Mouse (Mus musculus) forebrain, embryonic 12.5 days (tissue): Measurements from ENCODE around the gene Arid3b. TPM values are rescaled to one million over a fixed set of nuclear protein-coding genes. Genes with fewer than 3 reads are reported as not detected.

Experiments used
- ATAC-seq: fragments of 200-750 bp; cut with Nextera tagmentation; 2 replicates; pipeline ENCODE4 v1.8.0; 2017; ENCODE audit warnings: moderate TSS enrichment; ENCODE audit not compliant: low FRiP score
- H3K27ac ChIP-seq: fragments of 300-500 bp; sonication (generic); 2 replicates; pipeline ENCODE4 v1.5.1; 2016; ENCODE audit warnings: mild to moderate bottlenecking
- H3K27me3 ChIP-seq: fragments of 300-500 bp; sonication (generic); 2 replicates; pipeline ENCODE4 v1.6.1; 2016; ENCODE audit warnings: mild to moderate bottlenecking
- H3K36me3 ChIP-seq: fragments of 300-500 bp; sonication (generic); replicated peaks from 2 replicates; pipeline ENCODE4 v1.6.1; 2016; ENCODE audit warnings: mild to moderate bottlenecking
- H3K4me1 ChIP-seq: fragments of 300-500 bp; sonication (generic); 2 replicates; pipeline ENCODE4 v1.6.1; 2016
- H3K4me2 ChIP-seq: fragments of 300-500 bp; sonication (generic); 2 replicates; pipeline ENCODE4 v1.6.1; 2016; ENCODE audit warnings: mild to moderate bottlenecking, moderate library complexity
- H3K4me3 ChIP-seq: fragments of 300-500 bp; sonication (generic); replicated peaks from 2 replicates; pipeline ENCODE4 v1.5.1; 2016; ENCODE audit warnings: mild to moderate bottlenecking
- H3K9ac ChIP-seq: fragments of 300-500 bp; sonication (generic); 2 replicates; pipeline ENCODE4 v1.6.1; 2016; ENCODE audit warnings: mild to moderate bottlenecking
- H3K9me3 ChIP-seq: fragments of 300-500 bp; sonication (generic); 2 replicates; pipeline ENCODE4 v1.6.1; 2016
- WGBS: fragments of 180-500 bp; shearing (Covaris S2); methylation state at CpG from one replicate; pipeline ENCODE4 v1.1.7; 2016; 5-methylcytosine and 5-hydroxymethylcytosine counted together
- polyA plus RNA-seq: library from polyadenylated mRNA; unstranded; fragments of >200 nt; fragmentation: Nextera tagmentation; extraction: Ambion mirVana; gene quantifications from 2 replicates; pipeline ENCODE4 v1.2.1, GENCODE M21; 2016

Arid3b gene
- polyA plus RNA-seq, 1 experiment from 2014 or later: 20.6 TPM

- 81% methylated on average over 13 of the region's 13 CpGs for WGBS
- Histone ChIP-seq H3K4me3 (no peak overlapping the region), H3K4me1 (peaks cover 27% of the 10 kb centered on the region), H3K27ac (no peak overlapping the region), H3K36me3 (peaks cover 4% of the 10 kb centered on the region; the same call in 1 of the 2 replicates), H3K9ac (no peak overlapping the region), H3K27me3 (no peaks in the 10 kb centered on the region; the same call in 1 of the 2 replicates), H3K4me2 (no peak overlapping the region), H3K9me3 (no peaks in the 10 kb centered on the region)
- no peak for ATAC-seq
Observed at GRCm38 (mm10) chr9:57822812-57823211, 13.8 kb downstream of the Arid3b start.

- H3K4me2 ChIP-seq: no peak overlapping the region
- 0 out of 2 replicates have a peak, but pooled peaks cover under 1% of the 10 kb centered on the region for H3K36me3 ChIP-seq
- no peaks in the 10 kb centered on the region for H3K9me3 ChIP-seq
- no peaks in the 10 kb centered on the region for H3K27me3 ChIP-seq
- no peak overlapping the region for H3K9ac ChIP-seq
- no peak overlapping the region for H3K4me3 ChIP-seq
- peaks cover 40% of the 10 kb centered on the region for H3K4me1 ChIP-seq
- H3K27ac ChIP-seq: 0 out of 2 replicates have a peak overlapping the region, but pooled peaks have one; percentile 13
- 30% methylated on average over 16 of the region's 16 CpGs for WGBS
- no peak for ATAC-seq
Observed at GRCm38 (mm10) chr9:57820186-57821080, 16.2 kb downstream of the Arid3b start.

- Histone ChIP-seq H3K36me3 (no peaks in the 10 kb centered on the region), H3K9ac (no peak overlapping the region), H3K27ac (peak overlapping the region; percentile 31; the same call in 1 of the 2 replicates), H3K4me2 (0 out of 2 replicates have a peak overlapping the region, but pooled peaks have one; percentile 4), H3K4me3 (no peak overlapping the region), H3K9me3 (no peaks in the 10 kb centered on the region), H3K4me1 (peaks cover 66% of the 10 kb centered on the region), H3K27me3 (no peaks in the 10 kb centered on the region)
- ATAC-seq: peak; percentile 49; the same call in 1 of the 2 replicates
- 10% methylated on average over 6 of the region's 6 CpGs for WGBS
Observed at GRCm38 (mm10) chr9:57817220-57817667, 19.3 kb downstream of the Arid3b start.

- Histone ChIP-seq H3K4me2 (no peak overlapping the region), H3K9me3 (no peaks in the 10 kb centered on the region), H3K4me3 (no peak overlapping the region), H3K9ac (no peak overlapping the region), H3K27ac (0 out of 2 replicates have a peak overlapping the region, but pooled peaks have one; percentile 19), H3K36me3 (no peaks in the 10 kb centered on the region), H3K27me3 (no peaks in the 10 kb centered on the region), H3K4me1 (peaks cover 71% of the 10 kb centered on the region)
- WGBS: 53% methylated on average over 3 of the region's 3 CpGs
- ATAC-seq: no peak
Observed at GRCm38 (mm10) chr9:57814866-57815265, 21.7 kb downstream of the Arid3b start.

GRCm38 (mm10) chr9:57814014-57814413 is 22.6 kb downstream of the Arid3b start:
- Histone ChIP-seq H3K4me3 (no peak overlapping the region), H3K9me3 (no peaks in the 10 kb centered on the region), H3K27ac (no peak overlapping the region), H3K4me1 (peaks cover 80% of the 10 kb centered on the region), H3K9ac (no peak overlapping the region), H3K27me3 (no peaks in the 10 kb centered on the region), H3K36me3 (no peaks in the 10 kb centered on the region), H3K4me2 (no peak overlapping the region)
- no peak for ATAC-seq
- 24% methylated on average over 1 of the region's 1 CpGs for WGBS

- Histone ChIP-seq H3K36me3 (no peaks in the 10 kb centered on the region), H3K4me2 (no peak overlapping the region), H3K9me3 (no peaks in the 10 kb centered on the region), H3K27ac (peak overlapping the region; percentile 69), H3K4me3 (no peak overlapping the region), H3K27me3 (no peaks in the 10 kb centered on the region), H3K4me1 (peaks cover 82% of the 10 kb centered on the region), H3K9ac (no peak overlapping the region)
- peak; percentile 34 for ATAC-seq
- 28% methylated on average over 8 of the region's 8 CpGs for WGBS
Observed at GRCm38 (mm10) chr9:57811793-57812733, 24.5 kb downstream of the Arid3b start.

GRCm38 (mm10) chr9:57810691-57811090 is 25.9 kb downstream of the Arid3b start:
- H3K4me1 ChIP-seq: peaks cover 82% of the 10 kb centered on the region
- H3K36me3 ChIP-seq: no peaks in the 10 kb centered on the region; the same call in 1 of the 2 replicates
- WGBS: 80% methylated on average over 3 of the region's 3 CpGs
- H3K9ac ChIP-seq: no peak overlapping the region
- 0 out of 2 replicates have a peak overlapping the region, but pooled peaks have one; percentile 27 for H3K27ac ChIP-seq
- no peak for ATAC-seq
- no peaks in the 10 kb centered on the region for H3K9me3 ChIP-seq
- H3K4me2 ChIP-seq: no peak overlapping the region
- H3K27me3 ChIP-seq: no peaks in the 10 kb centered on the region
- H3K4me3 ChIP-seq: no peak overlapping the region

- H3K27ac ChIP-seq: peak overlapping the region; percentile 73
- no peak overlapping the region for H3K4me2 ChIP-seq
- H3K36me3 ChIP-seq: no peaks in the 10 kb centered on the region; the same call in 1 of the 2 replicates
- no peaks in the 10 kb centered on the region for H3K9me3 ChIP-seq
- no peak overlapping the region for H3K4me3 ChIP-seq
- peak; percentile 24; the same call in 1 of the 2 replicates for ATAC-seq
- no peaks in the 10 kb centered on the region for H3K27me3 ChIP-seq
- 18% methylated on average over 5 of the region's 5 CpGs for WGBS
- H3K9ac ChIP-seq: no peak overlapping the region
- H3K4me1 ChIP-seq: peaks cover 75% of the 10 kb centered on the region
Observed at GRCm38 (mm10) chr9:57808771-57809310, 27.8 kb downstream of the Arid3b start.

GRCm38 (mm10) chr9:57807174-57807651 is 29.4 kb downstream of the Arid3b start:
- H3K27ac ChIP-seq: no peak overlapping the region
- WGBS: 73% methylated on average over 4 of the region's 4 CpGs

GRCm38 (mm10) chr9:57806066-57806481 is 30.5 kb downstream of the Arid3b start:
- H3K27ac ChIP-seq: no peak overlapping the region
- H3K4me3 ChIP-seq: no peak overlapping the region
- H3K36me3 ChIP-seq: peaks cover 9% of the 10 kb centered on the region
- ATAC-seq: no peak
- H3K9me3 ChIP-seq: no peaks in the 10 kb centered on the region
- WGBS: 71% methylated on average over 1 of the region's 1 CpGs
- no peaks in the 10 kb centered on the region for H3K27me3 ChIP-seq
- H3K4me2 ChIP-seq: no peak overlapping the region
- peaks cover 58% of the 10 kb centered on the region for H3K4me1 ChIP-seq
- H3K9ac ChIP-seq: no peak overlapping the region

More at GRCm38 (mm10) chr9:57807174-57807651, 29.4 kb downstream of the Arid3b start:
- H3K4me3 ChIP-seq: no peak overlapping the region
- H3K4me1 ChIP-seq: peaks cover 70% of the 10 kb centered on the region
- no peak overlapping the region for H3K9ac ChIP-seq
- peaks cover under 1% of the 10 kb centered on the region; the same call in 1 of the 2 replicates for H3K36me3 ChIP-seq
- no peak overlapping the region for H3K4me2 ChIP-seq
- no peaks in the 10 kb centered on the region for H3K27me3 ChIP-seq
- ATAC-seq: no peak
- H3K9me3 ChIP-seq: no peaks in the 10 kb centered on the region

GRCm38 (mm10) chr9:57805087-57805737 is 31.4 kb downstream of the Arid3b start:
- Histone ChIP-seq H3K4me3 (no peak overlapping the region), H3K36me3 (peaks cover 12% of the 10 kb centered on the region), H3K27ac (no peak overlapping the region), H3K4me2 (no peak overlapping the region), H3K27me3 (no peaks in the 10 kb centered on the region), H3K9me3 (no peaks in the 10 kb centered on the region), H3K4me1 (peaks cover 50% of the 10 kb centered on the region), H3K9ac (no peak overlapping the region)
- ATAC-seq: no peak
- WGBS: 84% methylated on average over 10 of the region's 10 CpGs
